Mouse (Mus musculus): ENCODE data around the gene Abhd16a.

The Abhd16a gene

DNA sequence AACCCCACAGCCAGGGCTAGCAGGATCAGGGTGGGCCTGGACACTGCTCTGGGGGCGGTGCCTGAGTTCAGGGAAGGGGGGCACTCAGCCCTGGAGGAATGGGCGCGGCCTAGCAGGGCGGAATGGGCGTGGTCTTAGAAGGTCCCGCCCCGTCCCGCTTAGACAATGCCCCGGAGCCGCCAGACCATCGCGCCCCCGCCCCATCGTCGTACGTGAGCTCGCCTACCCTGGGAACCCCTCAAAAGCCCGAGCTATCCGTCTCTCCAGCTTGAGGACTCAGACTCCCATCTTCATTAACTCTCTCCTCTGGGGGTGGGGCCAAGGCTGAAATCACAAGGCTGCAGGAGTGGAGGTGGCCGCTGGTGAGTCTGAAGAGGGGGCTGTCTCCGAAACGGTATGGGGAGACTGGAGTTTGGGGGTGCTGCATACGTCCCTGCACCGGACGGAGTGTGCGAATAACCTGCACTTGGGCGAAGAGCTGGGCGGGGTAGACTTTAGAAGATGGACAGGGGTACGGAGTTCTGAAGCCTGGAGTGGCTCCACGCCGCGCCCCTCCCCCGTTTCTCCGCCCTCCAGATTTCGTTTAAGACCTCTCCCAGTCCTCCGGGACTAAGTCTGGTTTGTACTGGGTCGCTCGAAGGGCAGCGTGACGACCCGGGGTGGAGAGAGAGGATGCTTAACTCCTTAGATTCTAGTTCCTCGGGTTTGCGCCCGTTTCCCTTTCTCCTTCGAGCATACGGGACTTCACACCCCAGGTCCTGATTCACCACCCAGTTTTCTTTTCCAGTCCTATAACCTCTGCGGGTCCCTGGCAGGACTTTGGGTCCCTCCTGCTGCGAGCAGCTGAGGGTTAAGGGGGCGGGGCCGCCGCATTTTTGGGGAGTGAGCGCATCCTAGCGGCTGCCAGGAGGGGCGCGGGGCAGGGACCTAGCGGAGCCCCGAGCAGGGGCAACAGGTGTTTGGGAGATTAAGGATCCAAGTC lies 29.9 kb upstream of the Abhd16a start, which contains the start of gene Ddah2:
Gene Ddah2, plus strand, starts transcription at position 125 of the 982 bp plus-strand sequence.
- DNase-seq (ENCODE audit: low spot score in 2 of 2): peak; percentile 83 to 91

- DNase-seq (ENCODE audit: low spot score in 2 of 2): no peak
Measured at GRCm38 (mm10) chr17:35060071-35060470, 29.0 kb upstream of the Abhd16a start.

- DNase-seq (ENCODE audit: low spot score in 2 of 2): peak in 1 of 2 experiments; percentile 54
Measured at GRCm38 (mm10) chr17:35060737-35061297, 28.2 kb upstream of the Abhd16a start.

DNA sequence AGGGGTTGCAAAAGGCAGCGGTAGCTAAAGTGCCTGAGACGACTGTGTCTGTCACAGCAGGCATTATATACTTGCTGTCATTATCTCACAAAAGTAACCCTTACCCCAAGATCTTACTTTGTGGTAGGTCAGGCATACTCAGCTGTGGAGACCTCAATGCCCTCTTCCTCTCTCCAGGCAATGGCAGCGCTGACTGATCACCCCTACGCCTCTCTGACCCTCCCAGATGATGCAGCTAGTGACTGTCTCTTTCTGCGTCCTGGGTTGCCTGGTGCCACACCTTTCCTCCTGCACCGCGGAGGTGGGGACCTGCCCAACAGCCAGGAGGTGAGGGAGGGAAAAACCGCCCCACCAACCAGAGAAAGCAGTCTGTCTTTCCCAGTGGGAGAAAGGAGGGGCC lies 27.8 kb upstream of the Abhd16a start:
- DNase-seq (ENCODE audit: low spot score in 2 of 2): no peak

DNA sequence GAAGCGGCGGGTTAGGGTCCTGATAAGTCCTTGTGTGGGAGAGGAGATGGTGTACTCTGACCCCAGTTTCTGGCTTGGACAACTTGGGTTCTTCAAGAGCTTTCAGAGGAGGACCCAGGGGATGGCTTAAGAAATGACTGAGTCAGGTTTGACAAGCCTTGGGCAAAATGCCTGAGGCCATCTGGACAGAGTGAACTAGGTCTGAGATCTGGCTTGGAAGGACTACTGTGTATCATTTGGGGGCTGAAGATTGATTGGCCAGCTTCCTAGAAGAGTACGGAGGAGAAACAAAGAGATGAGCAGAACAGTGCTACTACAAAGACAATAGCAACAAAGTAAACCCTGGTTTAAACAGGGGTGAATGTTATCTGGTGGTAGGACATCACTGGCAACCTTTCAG lies 25.6 kb upstream of the Abhd16a start:
- no peak for DNase-seq (ENCODE audit: low spot score in 2 of 2)

GRCm38 (mm10) chr17:35064378-35064877 lies 24.6 kb upstream of the Abhd16a start:
- peak in 1 of 2 experiments; percentile 11 for DNase-seq (ENCODE audit: low spot score in 2 of 2)

DNA sequence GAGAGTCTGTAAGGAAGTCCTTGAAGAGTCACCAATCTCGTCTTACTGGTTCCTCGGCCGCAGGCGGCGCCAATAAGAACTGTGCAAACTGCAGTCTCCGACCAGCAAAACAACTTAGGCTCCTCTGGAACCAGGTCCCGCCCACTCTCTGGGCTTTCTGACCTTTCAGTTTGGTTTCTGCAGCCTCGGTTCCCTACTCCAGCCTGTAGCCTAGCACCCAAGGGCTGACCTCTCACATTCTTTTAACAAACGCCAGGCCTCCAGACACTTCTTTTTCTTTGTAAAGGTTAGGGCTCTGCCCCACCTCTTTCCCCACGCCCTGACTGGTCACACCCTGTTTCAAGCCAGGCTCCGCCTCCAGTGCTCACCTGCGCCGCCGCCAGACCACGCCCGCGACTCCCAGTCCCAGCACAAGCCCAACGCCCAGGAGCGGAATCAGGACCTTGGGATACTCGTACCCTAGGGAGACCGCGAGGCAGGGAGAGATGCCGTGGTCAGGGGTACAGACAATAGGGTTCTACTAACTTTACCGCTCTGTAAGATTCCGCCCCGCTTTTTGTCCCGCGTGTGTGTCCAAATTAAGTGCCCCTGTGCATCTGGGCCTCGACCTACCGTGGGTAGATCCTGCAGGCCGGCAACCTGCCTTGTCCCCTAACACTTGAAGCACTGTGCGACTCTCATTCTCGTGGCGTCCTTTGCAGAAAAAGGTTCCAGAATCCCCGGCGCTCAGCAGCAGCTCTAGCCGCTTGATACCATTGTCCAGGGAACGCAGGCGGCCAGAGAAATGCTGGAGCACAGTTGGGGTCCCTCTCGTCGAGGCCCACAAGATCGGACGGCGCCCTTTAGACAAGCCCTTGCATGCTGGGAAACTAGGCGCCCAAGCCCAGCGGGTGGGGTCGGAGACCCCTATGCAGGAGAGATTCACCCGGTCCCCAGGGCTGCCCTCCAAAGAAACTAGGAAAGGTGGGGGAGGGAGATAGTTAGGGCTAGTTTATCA lies 23.8 kb upstream of the Abhd16a start, which contains the start of gene Ly6g6c:
Gene Ly6g6c, plus strand, starts transcription at position 438 of the 997 bp plus-strand sequence.
- peak in 1 of 2 experiments; percentile 58 for DNase-seq (ENCODE audit: low spot score in 2 of 2)

DNA sequence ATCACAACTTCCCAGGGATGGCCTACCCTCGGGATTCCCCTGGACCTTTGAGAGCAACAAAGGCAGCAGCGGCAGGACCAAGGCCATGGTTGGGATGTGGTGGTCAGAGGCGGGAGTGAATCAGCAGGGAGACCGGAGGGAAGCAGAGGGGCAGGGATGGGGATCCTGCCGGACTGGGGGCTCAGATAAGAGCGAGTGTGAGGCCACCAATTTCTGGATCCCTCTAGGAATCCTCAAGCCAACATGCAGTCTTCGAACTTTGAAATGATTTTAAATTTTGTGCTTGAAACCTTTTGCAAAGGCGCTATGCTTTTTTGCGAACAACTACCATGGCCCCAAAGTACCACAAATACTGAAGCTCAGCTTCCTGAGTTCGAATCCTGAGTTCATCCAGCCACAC lies 23.0 kb upstream of the Abhd16a start, which contains the start of gene Mpig6b:
Gene Mpig6b, minus strand, starts transcription at position 101 of the 400 bp plus-strand sequence.
- peak in 1 of 2 experiments; percentile 14 for DNase-seq (ENCODE audit: low spot score in 2 of 2)

GRCm38 (mm10) chr17:35068213-35068914 lies 20.7 kb upstream of the Abhd16a start:
- DNase-seq (ENCODE audit: low spot score in 2 of 2): peak in 1 of 2 experiments; percentile 15

- DNase-seq (ENCODE audit: low spot score in 2 of 2): no peak
Measured at GRCm38 (mm10) chr17:35070556-35071229, 18.4 kb upstream of the Abhd16a start.

GRCm38 (mm10) chr17:35071454-35071853 lies 17.6 kb upstream of the Abhd16a start:
- DNase-seq (ENCODE audit: low spot score in 2 of 2): no peak

- DNase-seq (ENCODE audit: low spot score in 2 of 2): no peak
Measured at GRCm38 (mm10) chr17:35074097-35074496, 15.0 kb upstream of the Abhd16a start.

DNA sequence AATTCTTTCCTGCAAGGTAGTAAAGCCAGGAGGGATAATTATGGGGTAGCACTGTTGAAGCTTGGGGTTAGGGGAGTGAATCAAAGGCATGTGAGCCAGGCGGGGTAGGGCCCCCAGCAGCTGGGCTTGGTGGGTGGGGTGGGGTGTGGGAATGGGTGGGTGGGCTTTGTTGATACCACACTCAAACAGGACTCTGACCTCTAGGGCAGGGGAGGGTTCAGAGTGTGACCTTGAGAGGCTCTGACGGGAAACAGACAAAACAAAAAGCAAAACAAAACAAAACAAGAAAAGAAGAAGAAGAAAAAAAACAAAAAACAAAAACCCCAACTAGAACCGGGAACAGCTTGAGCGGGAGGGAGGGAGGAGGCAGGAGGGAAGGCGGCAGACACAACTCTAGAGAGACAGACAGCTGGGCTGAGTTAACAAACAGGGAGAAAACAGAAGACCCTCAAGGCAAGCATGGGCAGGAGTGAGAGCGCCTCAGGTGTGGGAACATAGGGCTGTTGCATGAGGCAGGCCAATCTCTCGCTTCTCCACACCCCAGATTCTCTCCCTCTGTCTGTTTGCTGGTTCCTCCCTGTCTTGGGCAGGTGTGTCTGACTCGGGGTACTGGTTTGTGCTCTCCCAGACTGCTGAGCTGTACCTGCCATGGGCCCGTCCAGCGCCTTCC lies 12.4 kb upstream of the Abhd16a start, which contains the start of gene Ly6g6e:
Gene Ly6g6e, plus strand, starts transcription at position 396 of the 670 bp plus-strand sequence.
- no peak for DNase-seq (ENCODE audit: low spot score in 2 of 2)

GRCm38 (mm10) chr17:35077285-35077684 lies 11.8 kb upstream of the Abhd16a start:
- no peak for DNase-seq (ENCODE audit: low spot score in 2 of 2)

GRCm38 (mm10) chr17:35077786-35078233 lies 11.3 kb upstream of the Abhd16a start, which contains the start of gene Ly6g6d:
Gene Ly6g6d (minus strand): TSS chr17:35078065.
- DNase-seq (ENCODE audit: low spot score in 2 of 2): no peak

GRCm38 (mm10) chr17:35079778-35080177 lies 9.3 kb upstream of the Abhd16a start:
- DNase-seq (ENCODE audit: low spot score in 2 of 2): peak in 1 of 2 experiments; percentile 37

DNA sequence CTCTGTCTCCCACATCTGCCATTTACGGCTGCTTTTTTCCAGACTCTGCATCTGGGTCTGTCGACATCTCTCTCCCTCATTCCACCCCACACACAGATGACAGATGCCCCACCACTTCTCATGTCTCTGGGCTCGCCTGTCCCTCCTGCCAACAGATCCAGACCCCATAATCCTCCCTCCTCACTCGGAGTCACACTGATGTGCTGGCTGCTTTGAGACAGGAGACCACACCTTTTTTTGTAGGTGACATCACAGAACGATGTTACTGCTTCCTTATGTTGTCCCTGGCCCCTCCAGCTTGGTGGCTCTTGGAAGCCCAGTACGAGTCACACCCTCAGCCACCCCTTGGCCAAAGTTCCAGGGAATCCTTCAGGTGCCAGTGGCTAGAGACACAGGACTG lies 8.8 kb upstream of the Abhd16a start:
- DNase-seq (ENCODE audit: low spot score in 2 of 2): no peak

DNA sequence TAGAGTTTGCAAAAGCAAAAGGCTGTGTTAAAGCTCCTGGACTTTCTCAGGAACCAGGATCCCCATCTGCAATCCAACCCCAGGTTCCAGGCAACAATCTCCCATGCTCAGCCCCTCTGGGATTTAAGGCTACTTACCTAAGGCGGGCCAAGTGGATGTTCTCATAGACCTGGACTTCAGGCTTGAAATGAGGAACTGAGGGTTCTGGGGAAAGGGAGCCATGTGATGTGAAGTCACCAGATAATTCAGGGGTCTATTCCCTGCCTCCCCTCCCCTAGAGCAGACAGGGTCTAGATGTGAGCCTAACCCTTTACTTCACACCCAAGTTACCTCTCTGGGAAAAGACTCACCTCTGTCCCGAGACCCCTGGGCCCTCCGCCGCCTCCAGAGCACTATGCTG lies 8.4 kb upstream of the Abhd16a start:
- DNase-seq (ENCODE audit: low spot score in 2 of 2): no peak

All from spleen, postnatal 10 days (tissue).